Mouse (Mus musculus): ENCODE results near the gene Dmpk.

DNA sequence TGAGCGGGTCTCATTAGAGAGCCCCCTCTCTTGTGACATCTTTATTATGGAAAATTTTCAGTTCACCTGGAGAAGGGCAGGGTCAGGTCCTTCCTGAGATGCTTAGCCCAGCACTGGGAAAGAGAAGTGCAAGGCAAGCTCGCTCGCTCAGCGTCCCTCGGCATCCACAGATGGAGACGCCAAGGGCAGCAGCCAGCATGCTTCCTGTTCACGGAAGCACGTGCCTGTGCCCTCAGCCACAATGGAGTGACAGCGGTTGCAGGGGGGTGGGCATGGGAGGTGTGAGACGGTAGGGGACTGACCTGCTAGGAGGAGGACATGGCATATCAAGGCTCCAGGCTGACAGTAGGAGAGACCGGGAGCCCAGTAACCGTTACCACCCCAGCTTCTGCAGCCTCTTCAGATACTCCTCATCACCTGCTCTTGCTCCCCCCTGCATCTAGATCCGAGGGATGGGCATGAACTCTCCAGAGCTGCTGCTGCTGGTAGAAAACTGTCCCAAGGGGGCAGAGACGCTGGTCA lies 35.6 kb upstream of the Dmpk start:
- no peak for TF ChIP-seq CTCF (IDR thresholded peaks at IDR 0.05; ENCODE audit: borderline replicate concordance, control insufficient read depth, extremely low read depth, insufficient read depth, low read length, poor library complexity)
- TF ChIP-seq POLR2A (IDR thresholded peaks at IDR 0.05; ENCODE audit: control insufficient read depth, extremely low read depth, insufficient read depth, low read length, poor library complexity) = no peak
